Mouse (Mus musculus): ENCODE measurements around the gene F830045P16Rik.

DNA sequence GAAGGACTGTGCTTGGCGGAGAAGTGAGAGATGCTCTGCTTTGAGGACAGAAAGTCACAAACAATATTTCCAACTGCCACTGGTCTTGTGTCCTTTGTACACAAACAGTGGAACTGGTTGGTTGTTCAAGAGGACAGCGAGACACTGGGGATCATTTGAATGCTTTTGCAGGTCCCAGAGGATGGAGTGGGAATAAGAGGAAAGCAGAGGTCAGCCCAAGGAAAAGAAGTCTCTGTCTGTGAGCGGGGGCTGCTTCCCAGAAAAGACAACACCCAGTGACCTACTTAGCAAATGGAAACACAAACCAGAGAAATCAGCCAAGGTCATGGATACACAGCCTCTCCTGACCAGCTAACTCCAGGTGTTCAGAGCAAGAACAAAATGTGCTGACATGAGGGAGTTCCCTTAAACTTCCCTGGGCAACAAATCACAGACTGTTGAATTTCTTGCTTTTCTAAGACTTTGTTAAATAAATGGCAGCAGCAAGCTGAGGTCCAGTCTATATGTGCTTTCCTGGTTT is 117.0 kb downstream of the F830045P16Rik start:
- TF ChIP-seq POU5F1 (IDR thresholded peaks at IDR 0.05; ENCODE audit: borderline replicate concordance, low read length), result no peak
- no peak for TF ChIP-seq CTCF (conservative IDR thresholded peaks at IDR 0.05; ENCODE audit: low read length)
